Mouse (Mus musculus) adrenal gland, adult (tissue): ENCODE results near the gene 2010111I01Rik.
"Not testable (repeated sequence)": the region's sequence is repeated elsewhere in the genome, so short reads cannot be mapped to it uniquely, and the experiment has no call there.

Experiments
- DNase-seq, 2 experiments: peaks; one replicate each; pipeline ENCODE4 v3.0.0; 2022 to 2023; ENCODE audit warnings: low spot score in 1 of 2; ENCODE audit not compliant: inconsistent age in 2 of 2

2010111I01Rik gene

GRCm38 (mm10) chr13:62964640-62965311, at the start of gene 2010111I01Rik:
TSS of gene 2010111I01Rik (plus strand) at chr13:62964893.
- peak; percentile 96 to 99 for DNase-seq

- DNase-seq = peak in 1 of 2 experiments; percentile 59
Observed at GRCm38 (mm10) chr13:62916675-62917074, 48.0 kb upstream of the 2010111I01Rik start.

DNA sequence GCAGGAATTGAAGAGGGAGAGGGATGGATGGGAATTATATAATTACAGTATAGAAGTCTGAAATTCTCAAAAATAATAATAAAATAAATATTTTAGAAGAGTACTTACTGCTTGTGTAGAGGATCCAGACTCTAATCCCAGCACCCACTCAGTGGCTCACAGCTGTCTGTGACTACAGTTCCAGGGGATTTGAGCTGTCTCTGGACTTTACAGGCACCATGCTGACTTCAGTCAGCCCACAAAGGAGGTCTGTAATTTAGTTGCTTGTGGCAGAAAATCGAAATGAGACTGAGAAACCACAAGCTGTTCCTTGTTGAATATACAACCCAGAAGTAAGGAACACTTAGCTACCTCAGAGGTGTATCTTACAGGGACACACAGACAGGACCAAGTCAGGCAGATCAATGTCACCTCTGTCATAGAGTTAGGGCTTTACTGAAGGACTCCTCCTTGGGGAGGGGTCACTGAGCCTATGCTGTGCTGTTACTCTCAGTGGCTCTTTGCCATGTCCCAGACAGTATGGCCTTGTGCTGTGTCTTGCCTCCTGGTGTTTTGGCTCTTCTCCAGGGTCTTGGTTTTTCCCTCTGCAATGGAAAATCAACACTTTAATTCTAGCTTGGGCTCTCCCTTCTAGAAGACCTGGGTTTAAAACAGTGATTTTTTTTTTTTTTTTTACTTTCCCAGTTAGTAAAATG, 47.1 kb upstream of the 2010111I01Rik start:
- peak; percentile 49 to 83 for DNase-seq

GRCm38 (mm10) chr13:62919647-62920341, 44.9 kb upstream of the 2010111I01Rik start:
- DNase-seq = peak; percentile 68 to 88

DNA sequence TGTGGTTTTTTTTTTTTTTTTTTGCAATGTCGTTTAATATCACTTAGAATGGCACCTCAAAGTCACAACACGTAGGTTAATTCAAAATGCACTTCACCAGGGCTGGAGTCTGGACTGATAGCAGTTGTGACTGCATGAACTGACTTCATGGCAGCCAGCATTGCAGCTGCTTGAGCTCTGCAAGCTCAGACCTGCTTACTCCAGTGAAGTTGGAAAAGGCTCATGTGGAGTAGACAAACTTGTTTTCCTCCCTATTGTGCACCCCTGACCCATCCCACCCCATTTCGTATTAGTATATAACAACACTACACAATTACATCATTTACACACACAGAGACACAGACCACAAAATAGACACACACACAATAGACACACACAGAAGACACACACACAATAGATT, 42.0 kb upstream of the 2010111I01Rik start:
- no peak for DNase-seq

GRCm38 (mm10) chr13:62923182-62923581, 41.5 kb upstream of the 2010111I01Rik start:
- DNase-seq = no peak

GRCm38 (mm10) chr13:62926479-62926878, 38.2 kb upstream of the 2010111I01Rik start:
- peak; percentile 61 to 89 for DNase-seq

- peak in 1 of 2 experiments; percentile 34 for DNase-seq
Observed at GRCm38 (mm10) chr13:62927470-62927869, 37.2 kb upstream of the 2010111I01Rik start.

DNA sequence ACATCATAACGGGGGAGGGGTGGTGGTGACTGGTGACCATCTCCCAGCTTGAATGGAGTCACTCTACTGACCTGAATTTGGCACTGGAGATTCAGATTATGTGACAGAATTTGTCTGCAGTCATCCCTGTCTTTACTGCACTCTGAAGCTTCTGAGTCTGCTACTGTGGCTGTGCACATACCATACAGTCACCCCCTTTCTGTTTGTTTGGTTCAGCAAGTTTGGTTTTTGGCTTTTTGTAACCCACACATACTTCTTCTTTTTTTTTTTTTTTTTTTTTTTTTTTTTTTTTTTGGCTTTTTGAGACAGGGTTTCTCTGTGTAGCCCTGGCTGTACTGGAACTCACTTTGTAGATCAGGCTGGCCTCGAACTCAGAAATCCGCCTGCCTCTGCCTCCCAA, 35.5 kb upstream of the 2010111I01Rik start:
- DNase-seq = not testable (repeated sequence)

DNA sequence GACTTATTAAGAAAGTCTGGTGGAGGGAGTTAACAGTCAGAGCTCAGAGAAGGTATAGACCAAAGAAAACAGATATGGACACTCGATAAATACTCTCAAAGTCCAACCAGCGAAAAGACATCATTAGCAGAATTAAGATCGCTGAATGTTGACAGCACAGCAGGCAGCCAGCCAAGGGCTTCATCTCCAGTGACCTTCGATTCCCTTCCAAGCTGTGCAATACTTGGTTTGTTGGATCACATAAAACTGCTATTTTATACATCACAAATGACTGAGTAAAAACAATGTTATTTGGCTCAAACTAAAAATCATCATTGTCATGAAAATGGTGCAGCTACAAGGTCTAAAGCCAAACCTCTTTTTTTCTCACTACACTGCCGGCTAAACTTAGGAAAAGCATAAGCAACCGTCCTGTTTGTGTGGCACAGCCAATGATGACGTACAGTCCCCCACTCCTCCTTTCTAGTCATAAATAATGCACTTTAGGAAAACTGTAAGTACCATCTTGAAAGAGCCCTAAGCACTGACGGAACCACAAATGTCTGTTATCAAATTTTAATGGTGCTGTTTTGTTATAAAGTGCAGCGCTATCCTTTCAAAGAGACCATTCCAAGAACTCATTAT, 34.8 kb upstream of the 2010111I01Rik start:
- DNase-seq = peak; percentile 22 to 87

- DNase-seq = no peak
Observed at GRCm38 (mm10) chr13:62932452-62932851, 32.2 kb upstream of the 2010111I01Rik start.

DNA sequence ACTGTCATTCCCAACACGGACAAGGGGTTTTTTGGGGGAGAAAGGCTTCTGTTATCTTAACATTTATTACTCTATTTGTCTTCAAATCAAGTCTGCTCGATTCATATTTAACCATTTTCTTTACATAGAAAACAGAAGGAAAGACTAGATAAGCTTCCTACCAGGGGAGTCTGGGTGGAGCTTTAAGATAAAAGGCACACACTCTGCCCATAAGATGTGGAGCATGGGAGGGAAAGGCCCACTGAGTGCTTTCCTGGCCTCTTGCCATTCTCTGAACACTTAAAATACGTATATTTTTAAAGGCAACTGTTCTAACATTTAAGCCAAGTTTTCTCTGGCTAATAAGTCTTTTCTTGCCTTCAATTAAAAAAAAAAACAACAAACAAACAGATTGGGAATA, 25.3 kb upstream of the 2010111I01Rik start:
- DNase-seq = no peak

DNA sequence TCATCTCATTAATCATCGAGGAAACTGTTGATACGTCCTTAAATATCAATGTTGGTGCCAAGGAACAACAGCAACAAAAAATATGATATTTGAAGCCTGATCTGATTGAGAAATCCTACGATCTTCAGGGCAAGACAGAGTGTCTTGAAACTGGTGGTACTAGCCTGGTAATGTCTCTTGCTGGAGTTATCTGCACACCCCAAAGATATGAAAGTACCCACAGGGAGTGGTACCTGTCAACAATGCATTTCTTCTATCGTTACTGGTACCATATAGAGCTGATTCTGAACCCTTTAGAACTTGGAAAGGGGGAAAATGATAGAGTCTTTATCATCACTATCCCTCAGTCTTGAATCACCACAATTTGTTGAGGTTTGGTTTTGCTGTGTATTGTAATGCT, 24.9 kb upstream of the 2010111I01Rik start:
- DNase-seq = no peak

GRCm38 (mm10) chr13:62940721-62941120, 24.0 kb upstream of the 2010111I01Rik start:
- DNase-seq = no peak

- no peak for DNase-seq
Observed at GRCm38 (mm10) chr13:62941341-62942005, 23.2 kb upstream of the 2010111I01Rik start.

- DNase-seq = peak in 1 of 2 experiments; percentile 38
Observed at GRCm38 (mm10) chr13:62943274-62943830, 21.3 kb upstream of the 2010111I01Rik start.

- DNase-seq = no peak
Observed at GRCm38 (mm10) chr13:62944109-62944508, 20.6 kb upstream of the 2010111I01Rik start.

DNA sequence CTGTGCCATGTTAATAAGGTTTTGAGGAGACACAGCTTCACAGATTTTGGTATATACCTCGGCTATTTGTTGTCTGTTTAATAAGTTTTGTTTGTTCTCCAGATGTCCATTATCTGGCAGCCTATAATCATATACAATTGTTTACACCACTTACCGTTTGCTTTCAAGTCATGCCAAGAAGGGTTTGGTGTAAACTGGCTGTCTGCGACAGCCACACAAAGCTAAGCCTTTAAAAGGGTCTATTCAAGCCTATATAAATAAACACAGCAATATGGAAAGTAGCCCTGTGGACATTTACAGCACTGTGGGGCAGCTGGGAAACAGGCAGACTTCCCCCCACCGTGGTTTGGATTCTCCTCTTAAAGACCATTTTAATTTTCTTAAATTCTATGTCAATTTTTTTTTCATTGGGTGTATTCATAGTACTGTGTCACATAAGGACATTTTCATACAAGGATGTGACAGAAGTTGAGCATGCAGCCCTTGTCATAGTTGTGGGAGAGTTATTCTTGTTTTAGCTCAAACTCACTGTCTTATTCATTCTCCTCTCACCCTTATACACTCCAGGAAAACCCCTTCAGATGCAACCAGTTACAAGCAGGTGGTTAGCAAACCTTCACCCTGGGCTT, 15.0 kb upstream of the 2010111I01Rik start:
- no peak for DNase-seq

DNA sequence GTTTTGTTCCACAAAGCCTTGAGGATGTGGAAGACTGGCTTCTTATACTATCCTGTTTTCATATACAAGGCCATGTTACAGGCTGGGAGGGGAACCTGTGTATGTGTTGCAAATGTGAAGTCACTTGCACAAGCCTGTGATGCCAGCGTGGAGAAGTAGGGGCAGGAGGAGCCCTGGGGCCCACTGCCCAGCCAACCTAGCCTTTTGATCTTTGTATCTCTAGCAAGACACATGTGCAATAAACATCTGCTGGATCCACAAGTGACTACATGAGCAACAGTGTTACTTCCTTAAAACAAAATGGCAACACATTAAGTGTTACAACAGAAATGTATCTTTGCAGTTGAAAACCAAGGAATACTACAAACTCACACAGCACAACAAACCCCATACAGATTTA, 13.1 kb upstream of the 2010111I01Rik start:
- DNase-seq = no peak

GRCm38 (mm10) chr13:62952047-62952446, 12.6 kb upstream of the 2010111I01Rik start:
- DNase-seq = no peak
